Comparison of ENCODE assay signal across 24 mouse cellular contexts in genomic region chr16:7951616-7952015, GRCm38 (mm10).
DNase-seq lines count a peak whose midpoint lies in the region; TF ChIP-seq lines count a peak whose summit lies in the region.
"Had no signal": no experiment of that assay in that cellular context is flagged by ENCODE, and none has a peak within 500 bp of the region (broad histone marks: within the 10 kb centered on the region; RNA-seq: fewer than 3 reads in every experiment).

No protein-coding gene starts in this region.

- H3K36me3 ChIP-seq in E14TG2a.4 (ENCODE audit: insufficient read depth, low read length): no peaks in the 10 kb centered on the region
- no peaks in the 10 kb centered on the region for H3K36me3 ChIP-seq in forebrain, embryonic 10.5 days (replicated peaks)
- H3K36me3 ChIP-seq: embryonic facial prominence, embryonic 13.5 days; embryonic facial prominence, embryonic 15.5 days; forebrain, embryonic 15.5 days; G1E had no signal

- DNase-seq in 3134 (ENCODE audit: extremely low read depth, insufficient read length, low spot score) (peak; percentile 42), NIH3T3 (ENCODE audit: low read depth) (peak; percentile 47), ZHBTc4 (ENCODE audit: low read depth, low spot score) (peak; percentile 74)
- DNase-seq in cerebellum, postnatal 25 days: no peak
- no peak for DNase-seq in forebrain, embryonic 10.5 days (ENCODE audit: extremely low spot score, low spot score)
- no peak for DNase-seq in urinary bladder, postnatal 36 days (ENCODE audit: low spot score in 2 of 2)
- no peak for DNase-seq in thymus, postnatal 4 days
- DNase-seq: adrenal gland, adult 2 months; adrenal gland, postnatal 10 days; adrenal gland, postnatal 25 days; cerebellum, adult 11-12 months; cerebellum, adult 2 months; cerebellum, adult 9-10 months; cerebellum, postnatal 10 days; cerebellum, postnatal 36 days; embryo, embryonic 11 days had no signal

- no peak overlapping the region for H3K27ac ChIP-seq in forebrain, embryonic 10.5 days
- H3K27ac ChIP-seq: embryonic facial prominence, embryonic 13.5 days; embryonic facial prominence, embryonic 15.5 days; forebrain, embryonic 13.5 days; forebrain, embryonic 15.5 days had no signal

- H3K9me3 ChIP-seq in E14TG2a.4 (ENCODE audit: low read length): no peaks in the 10 kb centered on the region; the same call in 1 of the 2 replicates
- H3K9me3 ChIP-seq in forebrain, embryonic 10.5 days: no peaks in the 10 kb centered on the region
- H3K9me3 ChIP-seq: embryonic facial prominence, embryonic 13.5 days; embryonic facial prominence, embryonic 15.5 days; forebrain, embryonic 13.5 days; forebrain, embryonic 15.5 days had no signal

- H3K4me1 ChIP-seq in E14TG2a.4 (replicated peaks; ENCODE audit: low read depth, low read length): no peaks in the 10 kb centered on the region
- no peaks in the 10 kb centered on the region for H3K4me1 ChIP-seq in forebrain, embryonic 10.5 days
- H3K4me1 ChIP-seq: embryonic facial prominence, embryonic 13.5 days; embryonic facial prominence, embryonic 15.5 days; forebrain, embryonic 13.5 days; forebrain, embryonic 15.5 days had no signal

- H3K27me3 ChIP-seq in E14TG2a.4 (ENCODE audit: insufficient read depth, low read length): no peaks in the 10 kb centered on the region
- H3K27me3 ChIP-seq in forebrain, embryonic 10.5 days (ENCODE audit: poor library complexity, severe bottlenecking): no peaks in the 10 kb centered on the region
- H3K27me3 ChIP-seq: CH12.LX; embryonic facial prominence, embryonic 13.5 days; embryonic facial prominence, embryonic 15.5 days; forebrain, embryonic 13.5 days; forebrain, embryonic 15.5 days had no signal

- H3K4me3 ChIP-seq in E14TG2a.4 (replicated peaks; ENCODE audit: low read length): peak overlapping the region; percentile 32; the same call in 1 of the 2 replicates
- H3K4me3 ChIP-seq in forebrain, embryonic 10.5 days: no peak overlapping the region
- H3K4me3 ChIP-seq: embryonic facial prominence, embryonic 13.5 days; embryonic facial prominence, embryonic 15.5 days; erythroblast, embryonic 14.5 days; forebrain, embryonic 13.5 days; forebrain, embryonic 15.5 days had no signal

- WGBS in forebrain, embryonic 10.5 days: 86% methylated on average over 2 of the region's 2 CpGs

- TF ChIP-seq CTCF in E14TG2a.4 (conservative IDR thresholded peaks at IDR 0.05; ENCODE audit: low read length): no peak

Comparison
In these comparisons a context has a peak if more than half of its experiments do, and no peak if none do; other contexts are left out.
1. DNase-seq: peak in 3134 (single experiment), NIH3T3 (single experiment) and ZHBTc4 (single experiment); none in cerebellum, postnatal 25 days (0 of 2), forebrain, embryonic 10.5 days (single experiment), urinary bladder, postnatal 36 days (0 of 2) and thymus, postnatal 4 days (single experiment).